Mouse (Mus musculus) erythroblast, embryonic 14.5 days (primary cell): ENCODE measurements around the gene Hspbp1.

Source experiments
- GATA1 ChIP-seq: IDR thresholded peaks from 2 replicates; pipeline ENCODE4 v1.6.1; 2012; ENCODE audit warnings: low read length, inconsistent platforms, mixed read lengths
- TAL1 ChIP-seq: IDR thresholded peaks from 3 replicates; pipeline ENCODE4 v1.6.1; 2012; ENCODE audit warnings: low read length, inconsistent platforms, mixed read lengths

DNA sequence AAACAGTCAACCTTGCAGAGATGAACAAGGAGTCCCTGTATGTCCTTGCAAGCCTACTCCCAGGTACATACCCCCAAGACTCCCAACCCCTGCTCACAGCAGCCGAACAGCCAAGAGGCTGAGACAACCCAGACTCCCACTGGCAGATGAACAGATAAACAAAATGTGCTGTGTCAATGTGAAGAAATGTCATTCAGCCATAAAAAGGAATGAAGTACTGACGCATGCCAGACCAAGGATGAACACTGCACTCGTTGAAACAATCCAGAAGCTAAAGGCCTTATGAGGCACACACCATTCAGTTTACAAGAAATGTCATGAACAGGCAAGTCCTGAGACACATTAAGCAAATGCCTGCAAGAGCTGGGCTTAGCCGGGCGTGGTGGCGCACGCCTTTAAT, 9.7 kb downstream of the Hspbp1 start:
- TF ChIP-seq TAL1 (no peak), GATA1 (no peak)
